Mouse (Mus musculus): ENCODE data around the gene Zcchc13. TPM values are rescaled to one million over a fixed set of nuclear protein-coding genes. Genes with fewer than 3 reads are reported as not detected.
A peak's percentile ranks its signal among the peaks of the same experiment; 100 is the strongest.

The Zcchc13 gene
- polyA plus RNA-seq, 1 experiment from 2014 or later: not detected

DNA sequence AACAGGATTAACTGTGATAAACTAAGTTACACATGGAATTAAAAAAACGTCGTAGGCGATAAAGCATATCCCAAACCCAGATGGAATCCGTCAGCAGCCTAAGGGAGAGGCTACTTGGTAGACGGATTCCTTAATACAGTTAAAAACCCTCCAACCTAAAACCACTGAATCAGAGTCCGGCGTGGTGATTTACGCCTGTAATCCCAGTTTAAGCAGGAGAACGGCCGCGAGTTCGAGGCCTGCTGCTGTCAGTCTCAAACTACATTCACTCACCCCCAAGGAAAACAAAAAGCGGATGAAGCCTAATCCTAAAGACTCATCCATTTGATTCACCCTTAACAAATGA, 7.5 kb upstream of the Zcchc13 start:
- DNase-seq (ENCODE audit: low spot score) (peak; percentile 40), ATAC-seq (replicated peaks; ENCODE audit: insufficient number of reproducible peaks, low FRiP score, low TSS enrichment, low read depth) (no peak)
- Histone ChIP-seq H3K4me2 (ENCODE audit: low read depth, low read length) (peak overlapping the region; percentile 43), H3K4me3 (ENCODE audit: low read depth, low read length) (peak overlapping the region; percentile 48), H3K4me1 (ENCODE audit: control insufficient read depth, insufficient read depth, low read length) (no peaks in the 10 kb centered on the region), H3K27ac (replicated peaks; ENCODE audit: low read depth, low read length) (no peak overlapping the region), H3K9ac (replicated peaks; ENCODE audit: low read length) (peak overlapping the region; percentile 68), H3K36me3 (replicated peaks; ENCODE audit: control insufficient read depth, insufficient read depth, low read depth, low read length) (no peaks in the 10 kb centered on the region), H3K9me3 (replicated peaks; ENCODE audit: control insufficient read depth, low read length) (no peaks in the 10 kb centered on the region), H3K27me3 (ENCODE audit: control insufficient read depth, insufficient read depth, low read length) (no peaks in the 10 kb centered on the region; the same call in 1 of the 2 replicates)
- WGBS: 2% methylated on average over 13 of the region's 13 CpGs

- H3K27ac ChIP-seq (replicated peaks; ENCODE audit: low read depth, low read length): no peak overlapping the region
- no peaks in the 10 kb centered on the region for H3K9me3 ChIP-seq (replicated peaks; ENCODE audit: control insufficient read depth, low read length)
- 1% methylated on average over 28 of the region's 28 CpGs for WGBS
- peak overlapping the region; percentile 43 for H3K4me2 ChIP-seq (ENCODE audit: low read depth, low read length)
- H3K27me3 ChIP-seq (ENCODE audit: control insufficient read depth, insufficient read depth, low read length): no peaks in the 10 kb centered on the region; the same call in 1 of the 2 replicates
- ATAC-seq (replicated peaks; ENCODE audit: insufficient number of reproducible peaks, low FRiP score, low TSS enrichment, low read depth) (no peak; the same call in 1 of the 2 replicates), DNase-seq (ENCODE audit: low spot score) (peak; percentile 56)
- H3K9ac ChIP-seq (replicated peaks; ENCODE audit: low read length): peak overlapping the region; percentile 68
- H3K4me1 ChIP-seq (ENCODE audit: control insufficient read depth, insufficient read depth, low read length): no peaks in the 10 kb centered on the region
- no peaks in the 10 kb centered on the region for H3K36me3 ChIP-seq (replicated peaks; ENCODE audit: control insufficient read depth, insufficient read depth, low read depth, low read length)
- peak overlapping the region; percentile 48 for H3K4me3 ChIP-seq (ENCODE audit: low read depth, low read length)
Observed at GRCm38 (mm10) chrX:103623411-103623845, 7.0 kb upstream of the Zcchc13 start.

- WGBS: 27% methylated on average over 5 of the region's 5 CpGs
- Histone ChIP-seq H3K4me1 (ENCODE audit: control insufficient read depth, insufficient read depth, low read length) (no peaks in the 10 kb centered on the region), H3K4me3 (ENCODE audit: low read depth, low read length) (no peak overlapping the region), H3K9ac (replicated peaks; ENCODE audit: low read length) (no peak overlapping the region), H3K4me2 (ENCODE audit: low read depth, low read length) (no peak overlapping the region), H3K9me3 (replicated peaks; ENCODE audit: control insufficient read depth, low read length) (no peaks in the 10 kb centered on the region), H3K27ac (replicated peaks; ENCODE audit: low read depth, low read length) (no peak overlapping the region), H3K36me3 (replicated peaks; ENCODE audit: control insufficient read depth, insufficient read depth, low read depth, low read length) (no peaks in the 10 kb centered on the region), H3K27me3 (ENCODE audit: control insufficient read depth, insufficient read depth, low read length) (no peaks in the 10 kb centered on the region; the same call in 1 of the 2 replicates)
- DNase-seq (ENCODE audit: low spot score) (peak; percentile 69), ATAC-seq (replicated peaks; ENCODE audit: insufficient number of reproducible peaks, low FRiP score, low TSS enrichment, low read depth) (no peak)
Observed at GRCm38 (mm10) chrX:103624426-103625168, 5.8 kb upstream of the Zcchc13 start.

GRCm38 (mm10) chrX:103628890-103629289, 1.5 kb upstream of the Zcchc13 start:
- ATAC-seq (replicated peaks; ENCODE audit: insufficient number of reproducible peaks, low FRiP score, low TSS enrichment, low read depth): no peak
- Histone ChIP-seq H3K27me3 (ENCODE audit: control insufficient read depth, insufficient read depth, low read length) (no peaks in the 10 kb centered on the region; the same call in 1 of the 2 replicates), H3K9ac (replicated peaks; ENCODE audit: low read length) (no peak overlapping the region), H3K4me2 (ENCODE audit: low read depth, low read length) (no peak overlapping the region), H3K9me3 (replicated peaks; ENCODE audit: control insufficient read depth, low read length) (no peaks in the 10 kb centered on the region), H3K4me1 (ENCODE audit: control insufficient read depth, insufficient read depth, low read length) (no peaks in the 10 kb centered on the region), H3K36me3 (replicated peaks; ENCODE audit: control insufficient read depth, insufficient read depth, low read depth, low read length) (no peaks in the 10 kb centered on the region), H3K4me3 (ENCODE audit: low read depth, low read length) (no peak overlapping the region), H3K27ac (replicated peaks; ENCODE audit: low read depth, low read length) (no peak overlapping the region)
- WGBS: 70% methylated on average over 1 of the region's 1 CpGs
- no peak for DNase-seq (ENCODE audit: low spot score)

DNA sequence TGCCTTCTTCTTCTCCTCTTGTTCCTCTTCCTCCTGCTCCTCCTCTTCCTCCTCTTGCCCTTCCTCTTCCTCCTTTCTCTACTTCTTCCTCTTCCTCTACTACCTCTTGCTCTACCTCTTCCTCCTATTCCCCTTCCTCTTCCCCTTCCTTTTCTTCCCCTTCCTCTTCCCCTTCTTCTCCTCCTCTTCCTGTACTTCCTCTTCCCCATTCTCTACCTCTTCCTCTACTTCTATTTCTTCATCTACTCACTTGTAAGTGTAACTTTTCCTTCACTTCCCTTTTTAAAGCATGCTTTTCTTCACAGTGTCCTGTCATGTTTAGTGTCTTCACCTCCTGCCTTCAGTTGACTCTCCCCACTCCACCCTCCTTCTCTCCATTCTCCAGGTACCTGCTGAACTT, 3.5 kb downstream of the Zcchc13 start:
- DNase-seq (ENCODE audit: low spot score): no peak
- no peak for ATAC-seq (replicated peaks; ENCODE audit: insufficient number of reproducible peaks, low FRiP score, low TSS enrichment, low read depth)
- H3K9me3 ChIP-seq (replicated peaks; ENCODE audit: control insufficient read depth, low read length): no peaks in the 10 kb centered on the region
- H3K4me1 ChIP-seq (ENCODE audit: control insufficient read depth, insufficient read depth, low read length): no peaks in the 10 kb centered on the region
- H3K27ac ChIP-seq (replicated peaks; ENCODE audit: low read depth, low read length): no peak overlapping the region
- no peak overlapping the region for H3K9ac ChIP-seq (replicated peaks; ENCODE audit: low read length)
- H3K4me2 ChIP-seq (ENCODE audit: low read depth, low read length): no peak overlapping the region
- H3K4me3 ChIP-seq (ENCODE audit: low read depth, low read length): no peak overlapping the region
- no peaks in the 10 kb centered on the region for H3K27me3 ChIP-seq (ENCODE audit: control insufficient read depth, insufficient read depth, low read length)
- H3K36me3 ChIP-seq (replicated peaks; ENCODE audit: control insufficient read depth, insufficient read depth, low read depth, low read length): no peaks in the 10 kb centered on the region

- no peaks in the 10 kb centered on the region for H3K4me1 ChIP-seq (ENCODE audit: control insufficient read depth, insufficient read depth, low read length)
- no peak overlapping the region for H3K9ac ChIP-seq (replicated peaks; ENCODE audit: low read length)
- no peak overlapping the region for H3K4me3 ChIP-seq (ENCODE audit: low read depth, low read length)
- H3K9me3 ChIP-seq (replicated peaks; ENCODE audit: control insufficient read depth, low read length): no peaks in the 10 kb centered on the region
- DNase-seq (ENCODE audit: low spot score) (no peak), ATAC-seq (replicated peaks; ENCODE audit: insufficient number of reproducible peaks, low FRiP score, low TSS enrichment, low read depth) (no peak)
- no peak overlapping the region for H3K27ac ChIP-seq (replicated peaks; ENCODE audit: low read depth, low read length)
- H3K27me3 ChIP-seq (ENCODE audit: control insufficient read depth, insufficient read depth, low read length): no peaks in the 10 kb centered on the region
- no peak overlapping the region for H3K4me2 ChIP-seq (ENCODE audit: low read depth, low read length)
- H3K36me3 ChIP-seq (replicated peaks; ENCODE audit: control insufficient read depth, insufficient read depth, low read depth, low read length): no peaks in the 10 kb centered on the region
Observed at GRCm38 (mm10) chrX:103636021-103636420, 5.6 kb downstream of the Zcchc13 start.

DNA sequence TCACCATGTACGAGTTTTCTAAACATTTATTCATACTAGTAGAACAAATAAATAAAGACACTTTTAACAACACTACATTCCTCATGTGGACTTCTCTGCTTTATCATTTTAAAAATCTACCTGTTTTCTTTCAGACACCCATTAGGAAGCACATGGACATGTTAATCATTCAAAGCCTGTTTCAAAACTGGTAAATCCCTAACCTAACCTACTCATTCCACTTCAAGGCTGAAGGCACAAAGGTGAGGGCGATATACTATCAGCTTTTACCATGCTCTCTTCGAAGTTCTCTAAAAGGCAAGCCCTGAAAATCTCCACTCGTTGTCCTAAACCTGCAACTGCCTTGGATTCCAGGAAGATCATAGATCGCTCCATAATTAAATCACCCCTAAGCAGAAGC, 8.2 kb downstream of the Zcchc13 start:
- no peak overlapping the region for H3K27ac ChIP-seq (replicated peaks; ENCODE audit: low read depth, low read length)
- no peak overlapping the region for H3K9ac ChIP-seq (replicated peaks; ENCODE audit: low read length)
- no peak overlapping the region for H3K4me2 ChIP-seq (ENCODE audit: low read depth, low read length)
- no peaks in the 10 kb centered on the region for H3K27me3 ChIP-seq (ENCODE audit: control insufficient read depth, insufficient read depth, low read length)
- H3K4me1 ChIP-seq (ENCODE audit: control insufficient read depth, insufficient read depth, low read length): no peaks in the 10 kb centered on the region
- ATAC-seq (replicated peaks; ENCODE audit: insufficient number of reproducible peaks, low FRiP score, low TSS enrichment, low read depth) (no peak), DNase-seq (ENCODE audit: low spot score) (no peak)
- 78% methylated on average over 5 of the region's 5 CpGs for WGBS
- H3K36me3 ChIP-seq (replicated peaks; ENCODE audit: control insufficient read depth, insufficient read depth, low read depth, low read length): no peaks in the 10 kb centered on the region
- no peak overlapping the region for H3K4me3 ChIP-seq (ENCODE audit: low read depth, low read length)
- no peaks in the 10 kb centered on the region for H3K9me3 ChIP-seq (replicated peaks; ENCODE audit: control insufficient read depth, low read length)

DNA sequence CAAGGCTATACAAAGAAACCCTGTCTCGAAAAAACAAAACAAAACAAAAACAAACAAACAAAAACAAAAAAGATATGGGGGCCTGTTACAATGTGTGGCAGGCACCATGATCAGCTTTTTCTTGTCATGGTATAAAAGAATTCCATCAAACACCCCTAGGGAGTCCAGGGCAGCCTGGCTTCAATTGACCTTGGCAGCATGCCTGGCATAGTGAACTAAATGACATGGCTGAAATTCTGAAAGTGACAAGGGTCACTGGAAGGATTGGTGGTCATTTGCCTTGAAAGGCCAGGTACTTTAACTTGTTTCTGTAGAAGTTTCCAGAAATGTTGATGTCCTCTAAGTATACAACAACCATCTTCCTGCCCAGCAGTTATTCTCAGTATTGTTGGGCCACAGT, 13.9 kb downstream of the Zcchc13 start:
- Histone ChIP-seq H3K9ac (replicated peaks; ENCODE audit: low read length) (no peak overlapping the region), H3K4me3 (ENCODE audit: low read depth, low read length) (no peak overlapping the region), H3K9me3 (replicated peaks; ENCODE audit: control insufficient read depth, low read length) (no peaks in the 10 kb centered on the region), H3K27ac (replicated peaks; ENCODE audit: low read depth, low read length) (no peak overlapping the region), H3K36me3 (replicated peaks; ENCODE audit: control insufficient read depth, insufficient read depth, low read depth, low read length) (no peaks in the 10 kb centered on the region), H3K4me1 (ENCODE audit: control insufficient read depth, insufficient read depth, low read length) (no peaks in the 10 kb centered on the region), H3K27me3 (ENCODE audit: control insufficient read depth, insufficient read depth, low read length) (no peaks in the 10 kb centered on the region), H3K4me2 (ENCODE audit: low read depth, low read length) (no peak overlapping the region)
- no peak for ATAC-seq (replicated peaks; ENCODE audit: insufficient number of reproducible peaks, low FRiP score, low TSS enrichment, low read depth)
- WGBS: 91% methylated on average over 1 of the region's 1 CpGs
- DNase-seq (ENCODE audit: low spot score): no peak
